Comparison of ENCODE assay signal across 20 mouse cellular contexts in the genomic region with DNA sequence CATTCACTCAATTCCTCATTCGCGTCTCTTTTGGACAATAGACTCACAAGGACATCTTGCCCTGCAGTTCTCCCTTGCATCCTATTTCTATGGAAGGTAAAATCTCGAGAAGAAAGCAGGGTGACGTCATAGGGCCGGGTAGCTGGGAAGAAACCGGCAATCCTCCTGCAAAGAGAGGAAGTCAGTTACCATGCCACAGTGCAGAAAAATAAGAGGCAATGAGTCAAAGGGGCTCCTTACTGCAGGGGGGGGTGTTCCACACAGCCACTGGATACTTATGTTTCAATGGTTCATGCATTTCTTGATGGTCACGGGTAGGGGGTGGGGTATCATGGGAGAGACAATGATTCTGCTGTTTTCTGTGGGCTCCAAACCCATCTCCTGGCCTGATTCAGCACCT. TPM values are rescaled to one million over a fixed set of nuclear protein-coding genes. Genes with fewer than 3 reads are reported as not detected.
"Had no signal": no experiment of that assay in that cellular context is flagged by ENCODE, and none has a peak within 500 bp of the region (broad histone marks: within the 10 kb centered on the region; RNA-seq: fewer than 3 reads in every experiment).

No protein-coding gene starts in this region.

- ATAC-seq: liver, embryonic 12.5 days; lung, postnatal 0 days; midbrain, embryonic 15.5 days had no signal

- DNase-seq: lung, adult 2 months; lung, postnatal 14 days; right cerebral cortex, postnatal 14 days; thymus, adult 2 months; thymus, postnatal 25 days had no signal

RNA-seq across cellular contexts. Expression of gene Lrrc30, which starts 49.1 kb away (rescaled TPM):
- total RNA-seq: midbrain, postnatal 0 days; monocyte, adult 5-6 weeks; neutrophil, adult 5-6 weeks had no signal
- polyA plus RNA-seq: liver, embryonic 12.5 days; liver, embryonic 14.5 days; liver, embryonic 16.5 days; lung, adult 2 months; lung, embryonic 15.5 days; lung, postnatal 0 days; midbrain, embryonic 12.5 days; midbrain, embryonic 15.5 days; midbrain, postnatal 0 days; neural tube, embryonic 12.5 days; neural tube, embryonic 14.5 days; stomach, embryonic 15.5 days; stomach, postnatal 0 days; testis, adult 2 months; thymus, adult 2 months had no signal
